Mouse (Mus musculus): ENCODE data around the gene Med27. TPM values are rescaled to one million over a fixed set of nuclear protein-coding genes. Genes with fewer than 3 reads are reported as not detected.

Med27 gene
- total RNA-seq, 2 experiments from 2014 or later = 15.8 to 16.1 TPM

DNA sequence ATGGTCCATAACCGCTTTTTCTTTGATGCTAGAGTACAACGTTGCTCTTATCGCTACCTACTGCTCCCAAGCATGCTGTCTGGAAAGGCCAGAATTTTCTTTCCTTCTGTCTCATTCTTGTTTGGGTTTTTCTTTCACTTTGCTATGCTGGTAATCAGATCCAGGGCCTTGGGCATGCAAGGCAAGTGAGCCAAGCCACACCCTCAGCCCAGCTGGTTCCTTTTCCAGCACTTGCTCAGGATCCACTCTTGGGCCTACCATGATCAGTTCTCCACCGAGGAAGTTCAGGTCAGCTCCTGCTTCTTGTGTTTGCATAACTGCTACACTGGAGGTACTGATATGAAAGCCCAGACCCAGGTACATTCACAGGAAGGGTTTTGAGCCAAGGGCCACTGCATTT is 44.5 kb downstream of the Med27 start:
- intact Hi-C loops (cut with DNase I) = no loop called here
- DNase-seq = no peak

DNA sequence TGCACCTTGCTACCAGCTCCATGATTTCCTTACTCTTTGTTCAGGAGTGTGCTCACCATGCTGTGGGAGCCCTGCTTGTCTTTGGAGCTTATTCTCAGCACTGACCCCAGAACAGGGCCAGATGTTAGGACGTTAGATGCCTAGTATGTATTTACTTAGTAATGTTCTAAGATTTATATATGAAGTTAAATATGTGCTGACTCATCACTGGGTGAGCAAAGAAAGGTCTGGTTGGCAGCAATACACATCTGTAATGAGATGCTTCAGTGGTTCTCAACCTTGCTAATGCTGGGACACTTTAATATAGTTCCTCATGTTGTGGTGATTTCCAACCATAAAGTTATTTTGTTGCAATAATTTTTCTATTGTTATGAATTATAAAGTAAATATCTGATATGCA is 45.4 kb downstream of the Med27 start:
- intact Hi-C loops (cut with DNase I) = no loop called here

GRCm38 (mm10) chr2:29400234-29400633 is 53.6 kb downstream of the Med27 start:
- intact Hi-C loops (cut with DNase I) = no loop called here
- DNase-seq = no peak

More for the DNA sequence above, 45.4 kb downstream of the Med27 start:
- DNase-seq = no peak

- intact Hi-C loops (cut with DNase I) = no loop called here
- DNase-seq = no peak
Observed at GRCm38 (mm10) chr2:29400812-29401211, 54.2 kb downstream of the Med27 start.

DNA sequence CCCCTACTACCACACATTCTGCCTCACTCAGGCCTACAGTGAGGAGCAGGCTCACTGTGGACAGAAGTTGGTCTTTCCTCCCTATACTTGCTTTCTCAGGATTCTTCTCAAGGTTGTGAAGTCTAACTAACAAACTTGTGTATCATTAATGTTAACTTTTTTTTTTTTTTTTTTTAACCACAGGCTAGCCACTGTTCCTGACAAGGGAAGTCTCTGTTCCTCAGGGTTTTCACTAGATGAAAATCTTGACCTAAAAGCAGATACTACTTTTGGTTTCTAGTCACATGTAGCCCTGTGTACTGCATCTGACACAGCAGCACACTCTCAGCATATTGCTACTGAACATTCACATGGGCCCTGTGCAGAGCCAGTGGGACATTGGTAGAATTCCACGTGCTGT is 55.2 kb downstream of the Med27 start:
- DNase-seq = no peak
- intact Hi-C loops (cut with DNase I) = no loop called here

- DNase-seq = no peak
- intact Hi-C loops (cut with DNase I) = no loop called here
Observed at GRCm38 (mm10) chr2:29402550-29403076, 56.0 kb downstream of the Med27 start.

DNA sequence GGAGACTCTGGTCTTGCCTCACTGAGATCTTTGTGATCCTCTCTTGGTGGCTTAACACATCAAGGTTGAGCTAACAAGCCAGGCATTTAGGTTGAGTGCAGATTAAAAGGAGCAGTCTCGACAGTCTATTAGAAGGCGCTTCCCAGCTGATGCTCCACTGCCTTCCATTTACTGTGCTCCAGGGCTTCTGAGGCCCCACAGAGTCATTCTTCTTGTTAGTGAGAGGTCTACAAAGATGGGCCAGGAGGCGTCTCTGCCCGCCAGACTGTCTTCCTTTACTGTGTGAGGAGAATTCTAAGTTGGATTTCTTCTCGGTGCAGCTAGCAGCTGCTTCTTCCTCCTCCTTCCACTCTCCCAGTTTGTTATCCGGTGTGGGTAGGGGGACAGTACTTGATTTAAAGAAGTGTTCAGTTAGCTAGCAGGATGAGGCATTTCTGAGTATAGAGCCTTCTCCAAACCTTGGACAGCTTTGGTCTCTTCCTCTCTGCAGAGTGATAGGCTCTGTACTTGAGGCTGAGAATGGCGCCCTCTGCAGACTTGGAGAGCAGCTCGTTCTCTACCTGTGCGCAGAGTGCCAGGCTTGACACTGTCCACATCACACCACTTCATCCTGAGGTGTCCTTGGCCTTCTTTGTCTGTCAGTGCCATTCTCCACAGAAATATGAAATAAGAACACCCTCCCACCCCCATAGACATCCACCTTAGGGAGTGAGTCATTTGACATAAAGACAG is 57.3 kb downstream of the Med27 start:
- intact Hi-C loops (cut with DNase I) = no loop called here
- no peak for DNase-seq

DNA sequence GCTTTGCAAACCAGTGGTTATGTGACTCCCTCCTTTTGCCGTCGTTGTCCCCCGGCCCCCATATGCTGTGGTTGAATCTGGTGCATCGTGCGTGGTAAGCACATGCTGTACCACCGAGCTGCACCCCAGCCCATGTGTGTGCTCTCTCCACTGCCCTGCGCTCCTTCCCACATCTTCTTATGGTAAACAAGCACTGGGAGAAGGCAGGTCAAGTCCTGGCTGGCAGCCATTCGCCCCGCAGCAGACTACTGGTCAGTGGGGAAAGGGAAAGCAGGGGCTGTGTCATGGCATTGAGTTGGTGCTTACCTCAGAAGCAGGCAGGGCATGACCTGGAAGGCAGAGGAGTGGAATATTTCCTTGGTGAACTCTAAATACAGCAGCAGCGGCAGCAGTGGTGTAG is 58.3 kb downstream of the Med27 start:
- intact Hi-C loops (cut with DNase I) = no loop called here
- DNase-seq = no peak

DNA sequence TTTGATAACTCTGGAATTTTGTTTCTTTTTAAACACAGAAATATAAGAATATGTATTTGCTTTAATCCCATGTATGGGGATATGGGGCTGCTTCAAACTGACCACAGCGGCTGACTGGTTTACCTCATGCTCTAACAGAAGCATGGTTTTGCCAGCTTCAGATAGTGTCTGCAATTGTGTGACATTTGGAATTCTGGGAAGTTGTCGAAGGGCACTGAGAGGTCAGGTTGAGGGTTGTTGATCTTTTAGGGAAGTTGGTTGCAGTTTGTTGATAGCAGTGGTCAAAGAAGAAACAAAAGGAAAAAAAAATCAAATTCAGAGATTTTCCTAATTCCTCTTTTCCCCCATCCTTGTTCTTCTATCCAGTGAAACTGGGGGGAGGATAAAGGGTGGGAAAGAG is 59.2 kb downstream of the Med27 start:
- intact Hi-C loops (cut with DNase I) = no loop called here
- no peak for DNase-seq

DNA sequence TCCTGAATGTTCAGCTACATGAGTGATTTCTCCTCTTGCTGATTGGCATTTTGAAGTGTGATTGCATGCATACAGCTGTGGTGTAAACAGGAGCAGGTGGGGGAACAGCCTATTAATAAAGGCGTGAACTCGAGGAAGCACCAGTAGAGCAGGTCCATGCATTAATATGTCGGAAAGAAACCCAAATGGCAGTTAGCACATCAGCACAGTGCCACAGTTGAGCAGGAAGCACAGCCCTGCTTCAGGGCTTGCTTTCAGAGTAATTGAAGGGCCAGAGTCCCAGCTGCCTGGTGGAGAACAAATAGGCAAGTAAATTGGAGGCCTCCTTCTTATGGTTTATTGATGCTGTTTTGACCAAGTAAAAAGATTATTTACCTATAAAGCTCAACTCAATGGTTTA is 60.7 kb downstream of the Med27 start:
- intact Hi-C loops (cut with DNase I) = no loop called here
- no peak for DNase-seq

- no peak for DNase-seq
- intact Hi-C loops (cut with DNase I) = no loop called here
Observed at GRCm38 (mm10) chr2:29407764-29408163, 61.1 kb downstream of the Med27 start.

GRCm38 (mm10) chr2:29410884-29411283 is 64.3 kb downstream of the Med27 start:
- intact Hi-C loops (cut with DNase I) = no loop called here
- no peak for DNase-seq

DNA sequence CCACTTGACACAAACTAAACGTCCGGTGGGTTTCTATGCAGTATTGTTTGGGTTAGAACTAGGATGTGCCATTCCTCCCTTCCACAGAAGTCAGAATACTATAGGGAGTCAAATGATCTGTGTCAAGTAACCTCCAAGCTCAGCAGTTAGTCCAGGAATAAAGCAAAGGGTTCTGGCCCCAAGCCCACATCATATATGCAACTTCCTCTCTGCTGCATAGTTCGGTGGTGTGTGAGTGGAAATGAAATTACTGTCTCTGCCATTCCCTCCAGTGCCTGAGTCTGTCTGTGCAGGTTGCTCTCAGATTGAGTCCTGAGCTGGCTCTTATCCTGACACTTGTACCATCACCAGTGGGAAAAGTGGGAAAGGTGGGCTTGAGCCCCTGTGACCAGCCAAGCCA is 65.8 kb downstream of the Med27 start:
- no peak for DNase-seq
- intact Hi-C loops (cut with DNase I) = no loop called here

GRCm38 (mm10) chr2:29413259-29413993 is 66.8 kb downstream of the Med27 start:
- intact Hi-C loops (cut with DNase I) = no loop called here
- DNase-seq = no peak

- intact Hi-C loops (cut with DNase I) = no loop called here
- DNase-seq = no peak
Observed at GRCm38 (mm10) chr2:29414852-29415473, 68.3 kb downstream of the Med27 start.

GRCm38 (mm10) chr2:29418498-29418897 is 71.9 kb downstream of the Med27 start:
- intact Hi-C loops (cut with DNase I) = no loop called here
- no peak for DNase-seq

- no peak for DNase-seq
- intact Hi-C loops (cut with DNase I) = no loop called here
Observed at GRCm38 (mm10) chr2:29419434-29419833, 72.8 kb downstream of the Med27 start.

- DNase-seq = peak in 1 of 2 experiments; percentile 25
Observed at GRCm38 (mm10) chr2:29419946-29420345, 73.3 kb downstream of the Med27 start.

GRCm38 (mm10) chr2:29422126-29422840 is 75.7 kb downstream of the Med27 start:
- intact Hi-C loops (cut with DNase I) = no loop called here
- DNase-seq = no peak

More at GRCm38 (mm10) chr2:29419946-29420345, 73.3 kb downstream of the Med27 start:
- intact Hi-C loops (cut with DNase I) = no loop called here

GRCm38 (mm10) chr2:29423059-29423458 is 76.4 kb downstream of the Med27 start:
- intact Hi-C loops (cut with DNase I) = no loop called here
- no peak for DNase-seq

- intact Hi-C loops (cut with DNase I) = loop anchor here (5.0 kb wide), 1 partner anchor 173 kb away; the partner anchor contains the start of gene Ntng2
- DNase-seq = no peak
Observed at GRCm38 (mm10) chr2:29425386-29425785, 78.8 kb downstream of the Med27 start.

Data from heart, postnatal 36 days (tissue).